Mouse (Mus musculus) stomach, embryonic 14.5 days (tissue): ENCODE measurements around the gene Ankrd13b. TPM values are rescaled to one million over a fixed set of nuclear protein-coding genes. Genes with fewer than 3 reads are reported as not detected.

Source experiments
- ATAC-seq: fragments of 200-750 bp; cut with Nextera tagmentation; 2 replicates; pipeline ENCODE4 v1.8.0; 2017; ENCODE audit warnings: low read depth, moderate TSS enrichment; ENCODE audit not compliant: insufficient number of reproducible peaks, insufficient read depth, low FRiP score
- H3K27ac ChIP-seq: fragments of 300-500 bp; sonication (generic); 2 replicates; pipeline ENCODE4 v1.5.1; 2014; ENCODE audit warnings: mild to moderate bottlenecking, low read length, moderate library complexity, mixed read lengths
- H3K27me3 ChIP-seq: fragments of 300-500 bp; sonication (generic); 2 replicates; pipeline ENCODE4 v1.6.1; 2014; ENCODE audit warnings: low read length, control low read depth, mixed read lengths; ENCODE audit not compliant: control insufficient read depth, insufficient read depth
- H3K36me3 ChIP-seq: fragments of 300-500 bp; sonication (generic); 2 replicates; pipeline ENCODE4 v1.6.1; 2014; ENCODE audit warnings: mild to moderate bottlenecking, control low read depth, low read length, moderate library complexity, mixed read lengths; ENCODE audit not compliant: control insufficient read depth, insufficient read depth
- H3K4me1 ChIP-seq: fragments of 300-500 bp; sonication (generic); 2 replicates; pipeline ENCODE4 v1.6.1; 2014; ENCODE audit warnings: low read length, control low read depth, mixed read lengths; ENCODE audit not compliant: control insufficient read depth, insufficient read depth
- H3K4me2 ChIP-seq: fragments of 300-500 bp; sonication (generic); replicated peaks from 2 replicates; pipeline ENCODE4 v1.6.1; 2014; ENCODE audit warnings: low read depth, low read length, control low read depth
- H3K4me3 ChIP-seq: fragments of 300-500 bp; sonication (generic); 2 replicates; pipeline ENCODE4 v1.5.1; 2014; ENCODE audit warnings: low read depth, low read length, control low read depth
- H3K9ac ChIP-seq: fragments of 300-500 bp; sonication (generic); replicated peaks from 2 replicates; pipeline ENCODE4 v1.6.1; 2014; ENCODE audit warnings: low read depth, mild to moderate bottlenecking, control low read depth, low read length, moderate library complexity, mixed read lengths
- H3K9me3 ChIP-seq: fragments of 300-500 bp; sonication (generic); 2 replicates; pipeline ENCODE4 v1.6.1; 2016; ENCODE audit warnings: low read depth, low read length, control low read depth; ENCODE audit not compliant: control insufficient read depth
- WGBS: fragments of 180-500 bp; shearing (Covaris S2); extraction: QIAGEN DNeasy Blood & Tissue Kit; methylation state at CpG from one replicate; pipeline ENCODE4 v1.1.7; 2014; 5-methylcytosine and 5-hydroxymethylcytosine counted together
- polyA plus RNA-seq: library from polyadenylated mRNA; unstranded; fragments of >200 nt; fragmentation: Nextera tagmentation; extraction: Ambion mirVana; gene quantifications from 2 replicates; pipeline ENCODE4 v1.2.1, GENCODE M21; 2014

Gene Ankrd13b
- polyA plus RNA-seq, 1 experiment from 2014 or later, result 7.1 TPM

GRCm38 (mm10) chr11:77451670-77452069, 37.8 kb downstream of the Ankrd13b start:
- Histone ChIP-seq H3K4me2 (no peak overlapping the region), H3K9ac (no peak overlapping the region), H3K27me3 (no peaks in the 10 kb centered on the region), H3K4me1 (no peaks in the 10 kb centered on the region), H3K9me3 (no peaks in the 10 kb centered on the region), H3K27ac (no peak overlapping the region), H3K4me3 (no peak overlapping the region), H3K36me3 (peaks cover 3% of the 10 kb centered on the region; the same call in 1 of the 2 replicates)
- 95% methylated on average over 2 of the region's 2 CpGs for whole genome bisulfite sequencing
- ATAC-seq, result no peak

GRCm38 (mm10) chr11:77449224-77449623, 40.3 kb downstream of the Ankrd13b start:
- Histone ChIP-seq H3K36me3 (peaks cover 3% of the 10 kb centered on the region; the same call in 1 of the 2 replicates), H3K4me2 (no peak overlapping the region), H3K9me3 (no peaks in the 10 kb centered on the region), H3K4me3 (no peak overlapping the region), H3K27me3 (no peaks in the 10 kb centered on the region), H3K27ac (no peak overlapping the region), H3K9ac (no peak overlapping the region), H3K4me1 (no peaks in the 10 kb centered on the region)
- WGBS, result 91% methylated on average over 7 of the region's 7 CpGs
- ATAC-seq, result no peak

GRCm38 (mm10) chr11:77446628-77447041, 42.8 kb downstream of the Ankrd13b start:
- Histone ChIP-seq H3K9ac (no peak overlapping the region), H3K4me2 (no peak overlapping the region), H3K9me3 (no peaks in the 10 kb centered on the region), H3K27me3 (no peaks in the 10 kb centered on the region), H3K27ac (no peak overlapping the region), H3K4me1 (no peaks in the 10 kb centered on the region; the same call in 1 of the 2 replicates), H3K4me3 (no peak overlapping the region), H3K36me3 (peaks cover 3% of the 10 kb centered on the region; the same call in 1 of the 2 replicates)
- ATAC-seq, result peak; percentile 37; the same call in 1 of the 2 replicates
- 33% methylated on average over 6 of the region's 6 CpGs for WGBS

DNA sequence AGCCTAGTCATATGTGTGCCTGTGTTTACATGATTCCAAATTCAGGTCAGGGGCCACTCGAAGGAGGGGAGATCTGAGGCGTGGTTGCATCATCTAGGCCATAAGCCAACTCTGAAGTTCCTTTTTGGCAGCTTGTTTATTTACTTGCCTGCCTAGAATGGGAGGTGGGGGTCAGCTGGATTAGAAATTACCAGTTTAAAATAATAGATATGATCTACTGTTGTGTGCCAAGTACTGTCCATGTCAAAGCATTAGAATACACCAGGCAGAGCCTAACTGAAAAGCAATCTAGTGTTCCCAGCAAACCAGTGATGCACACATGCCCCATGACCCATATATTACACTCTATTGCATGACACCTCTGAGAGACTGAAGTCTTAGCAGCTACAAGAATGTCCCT, 44.5 kb downstream of the Ankrd13b start:
- Histone ChIP-seq H3K4me2 (no peak overlapping the region), H3K36me3 (peaks cover 3% of the 10 kb centered on the region; the same call in 1 of the 2 replicates), H3K9ac (no peak overlapping the region), H3K27me3 (no peaks in the 10 kb centered on the region), H3K4me3 (no peak overlapping the region), H3K9me3 (no peaks in the 10 kb centered on the region), H3K4me1 (no peaks in the 10 kb centered on the region; the same call in 1 of the 2 replicates), H3K27ac (no peak overlapping the region)
- WGBS, result 59% methylated on average over 2 of the region's 2 CpGs
- no peak for ATAC-seq

- Histone ChIP-seq H3K27me3 (no peaks in the 10 kb centered on the region), H3K4me3 (no peak overlapping the region), H3K4me1 (no peaks in the 10 kb centered on the region; the same call in 1 of the 2 replicates), H3K36me3 (no peaks in the 10 kb centered on the region), H3K27ac (no peak overlapping the region), H3K4me2 (no peak overlapping the region), H3K9me3 (no peaks in the 10 kb centered on the region), H3K9ac (no peak overlapping the region)
- ATAC-seq, result no peak
- 70% methylated on average over 7 of the region's 7 CpGs for WGBS
Measured at GRCm38 (mm10) chr11:77442186-77443170, 47.0 kb downstream of the Ankrd13b start.

DNA sequence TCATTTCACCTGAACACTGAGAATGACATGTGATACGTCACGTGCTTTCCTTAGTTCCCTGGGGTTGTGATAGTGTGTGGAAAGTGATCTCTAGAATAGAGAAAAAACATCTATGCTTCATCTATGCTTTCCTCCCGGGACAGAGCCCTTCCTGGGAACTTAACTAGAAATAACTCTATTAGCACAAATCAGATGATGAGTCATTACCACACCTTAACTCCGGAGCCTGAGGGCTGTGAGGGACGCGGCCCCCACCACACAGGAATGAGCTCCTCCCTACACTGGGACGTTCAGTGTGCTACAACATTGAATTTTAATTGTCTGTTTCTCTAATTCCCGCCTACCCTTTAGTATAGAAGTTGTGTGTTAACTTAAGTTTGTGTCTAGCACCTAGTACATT, 48.5 kb downstream of the Ankrd13b start:
- Histone ChIP-seq H3K4me3 (no peak overlapping the region), H3K9me3 (no peaks in the 10 kb centered on the region), H3K9ac (no peak overlapping the region), H3K4me2 (no peak overlapping the region), H3K27me3 (no peaks in the 10 kb centered on the region), H3K4me1 (no peaks in the 10 kb centered on the region; the same call in 1 of the 2 replicates), H3K27ac (no peak overlapping the region), H3K36me3 (no peaks in the 10 kb centered on the region)
- WGBS, result 72% methylated on average over 8 of the region's 8 CpGs
- ATAC-seq, result no peak

DNA sequence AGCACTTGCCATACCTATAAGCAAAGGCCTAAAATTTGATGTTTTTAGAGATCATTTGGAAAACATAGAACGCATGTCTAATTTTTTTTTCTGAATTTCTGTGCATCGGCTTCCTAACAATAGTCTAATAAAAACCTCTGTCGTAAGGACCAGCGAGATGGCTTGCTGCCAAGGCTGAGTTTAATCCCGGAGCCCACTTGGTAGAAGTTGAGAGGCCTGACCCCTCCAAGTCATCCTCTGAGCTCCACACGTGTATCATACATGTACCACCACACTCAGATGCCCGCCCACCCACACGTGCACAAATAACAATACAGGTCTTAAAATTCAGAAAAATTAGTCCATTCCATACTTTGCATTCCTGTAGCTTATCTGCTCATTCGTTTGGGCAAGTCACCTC, 49.4 kb downstream of the Ankrd13b start:
- no peak for ATAC-seq
- WGBS, result 79% methylated on average over 9 of the region's 9 CpGs

DNA sequence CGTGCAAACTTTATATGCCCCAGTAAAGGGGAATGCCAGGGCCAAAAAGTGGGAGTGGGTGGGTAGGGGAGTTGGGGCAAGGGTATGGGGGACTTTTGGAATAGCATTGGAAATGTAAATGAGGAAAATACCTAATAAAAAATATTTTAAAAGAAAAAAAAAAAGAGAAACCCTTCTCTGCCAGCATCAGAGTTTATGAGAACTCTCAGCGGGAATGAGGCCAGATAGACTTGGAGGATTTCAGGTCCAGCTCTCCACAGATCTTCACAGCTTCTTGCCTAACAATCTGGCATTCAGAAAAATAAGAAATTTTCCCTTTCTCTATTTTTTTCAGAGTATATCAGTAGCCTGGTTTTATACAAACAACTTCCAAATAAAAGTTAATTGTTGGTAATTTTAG, 52.5 kb downstream of the Ankrd13b start:
- no peak for ATAC-seq
- no peaks in the 10 kb centered on the region for H3K9me3 ChIP-seq
- no peaks in the 10 kb centered on the region for H3K27me3 ChIP-seq
- no peak overlapping the region for H3K4me3 ChIP-seq
- H3K36me3 ChIP-seq, result no peaks in the 10 kb centered on the region
- H3K4me2 ChIP-seq, result no peak overlapping the region
- H3K27ac ChIP-seq, result no peak overlapping the region
- no peak overlapping the region for H3K9ac ChIP-seq
- no peaks in the 10 kb centered on the region; the same call in 1 of the 2 replicates for H3K4me1 ChIP-seq
- WGBS, result 81% methylated on average over 2 of the region's 2 CpGs

More for the DNA sequence above, 49.4 kb downstream of the Ankrd13b start:
- Histone ChIP-seq H3K27me3 (no peaks in the 10 kb centered on the region), H3K4me1 (no peaks in the 10 kb centered on the region; the same call in 1 of the 2 replicates), H3K4me2 (no peak overlapping the region), H3K9me3 (no peaks in the 10 kb centered on the region), H3K36me3 (no peaks in the 10 kb centered on the region), H3K9ac (no peak overlapping the region), H3K27ac (no peak overlapping the region), H3K4me3 (no peak overlapping the region)
